ENCODE assay signal across 15 mouse cellular contexts in genomic region chr13:97425731-97426130, GRCm38 (mm10).
"Had no signal": no experiment of that assay in that cellular context is flagged by ENCODE, and none has a peak within 500 bp of the region (broad histone marks: within the 10 kb centered on the region; RNA-seq: fewer than 3 reads in every experiment).

No protein-coding gene starts in this region.

- H3K36me3 ChIP-seq: midbrain, embryonic 10.5 days; midbrain, embryonic 12.5 days; neural tube, embryonic 13.5 days; neural tube, embryonic 15.5 days had no signal

- ATAC-seq: midbrain, embryonic 16.5 days had no signal

- DNase-seq: lung, adult 18-20 months; lung, embryonic 14.5 days; lung, postnatal 10 days; lung, postnatal 4 days; midbrain, embryonic 14.5 days; right cerebral cortex, postnatal 14 days; thymus, adult 18-20 months; thymus, postnatal 14 days; thymus, postnatal 36 days had no signal

- H3K4me3 ChIP-seq: midbrain, embryonic 10.5 days; midbrain, embryonic 12.5 days; myocyte; neural tube, embryonic 13.5 days; neural tube, embryonic 15.5 days had no signal

- H3K9ac ChIP-seq: lung, embryonic 14.5 days; midbrain, embryonic 12.5 days; neural tube, embryonic 13.5 days; neural tube, embryonic 15.5 days had no signal

- H3K27ac ChIP-seq: midbrain, embryonic 10.5 days; midbrain, embryonic 12.5 days; neural tube, embryonic 13.5 days; neural tube, embryonic 15.5 days had no signal

- H3K27me3 ChIP-seq: neural tube, embryonic 13.5 days; neural tube, embryonic 15.5 days had no signal

- H3K9me3 ChIP-seq: midbrain, embryonic 10.5 days; midbrain, embryonic 12.5 days; neural tube, embryonic 13.5 days; neural tube, embryonic 15.5 days had no signal

- H3K4me2 ChIP-seq: lung, embryonic 14.5 days; midbrain, embryonic 12.5 days; neural tube, embryonic 13.5 days; neural tube, embryonic 15.5 days had no signal
